Mouse (Mus musculus): ENCODE measurements at regions not wholly inside any gene's neighbourhood (a gene's known extent, or its start where the extent isn't known, plus 50 kb on each side); places are given as distances from the start of the nearest gene placed in this dataset.

- DNase-seq (ENCODE audit: inconsistent ontology term): peak; percentile 5
These were observed 185.4 kb upstream of the Mageb4 start for GRCm38 (mm10) chrX:86490309-86490708.

All from Muller cell, postnatal 12 days (primary cell).